Mouse (Mus musculus) adrenal gland, adult 2 months (tissue): ENCODE results near the gene Mamstr. TPM values are rescaled to one million over a fixed set of nuclear protein-coding genes. Genes with fewer than 3 reads are reported as not detected.
A peak's percentile ranks its signal among the peaks of the same experiment; 100 is the strongest.

ENCODE experiments used
- DNase-seq: peaks from one replicate; pipeline ENCODE4 v3.0.0; 2021
- polyA plus RNA-seq: library from polyadenylated mRNA; depleted of rRNA; stranded (reverse); fragments of >200 nt; gene quantifications from 2 replicates; pipeline ENCODE4 v1.2.3, GENCODE M21; 2012
- total RNA-seq, 2 experiments: library from RNA; stranded (reverse); gene quantifications; 2 replicates each; pipeline ENCODE4 v1.2.3; 2021

Mamstr gene
- total and polyA plus RNA-seq, 3 experiments = 3.0 to 5.8 (median 5.1) TPM

DNA sequence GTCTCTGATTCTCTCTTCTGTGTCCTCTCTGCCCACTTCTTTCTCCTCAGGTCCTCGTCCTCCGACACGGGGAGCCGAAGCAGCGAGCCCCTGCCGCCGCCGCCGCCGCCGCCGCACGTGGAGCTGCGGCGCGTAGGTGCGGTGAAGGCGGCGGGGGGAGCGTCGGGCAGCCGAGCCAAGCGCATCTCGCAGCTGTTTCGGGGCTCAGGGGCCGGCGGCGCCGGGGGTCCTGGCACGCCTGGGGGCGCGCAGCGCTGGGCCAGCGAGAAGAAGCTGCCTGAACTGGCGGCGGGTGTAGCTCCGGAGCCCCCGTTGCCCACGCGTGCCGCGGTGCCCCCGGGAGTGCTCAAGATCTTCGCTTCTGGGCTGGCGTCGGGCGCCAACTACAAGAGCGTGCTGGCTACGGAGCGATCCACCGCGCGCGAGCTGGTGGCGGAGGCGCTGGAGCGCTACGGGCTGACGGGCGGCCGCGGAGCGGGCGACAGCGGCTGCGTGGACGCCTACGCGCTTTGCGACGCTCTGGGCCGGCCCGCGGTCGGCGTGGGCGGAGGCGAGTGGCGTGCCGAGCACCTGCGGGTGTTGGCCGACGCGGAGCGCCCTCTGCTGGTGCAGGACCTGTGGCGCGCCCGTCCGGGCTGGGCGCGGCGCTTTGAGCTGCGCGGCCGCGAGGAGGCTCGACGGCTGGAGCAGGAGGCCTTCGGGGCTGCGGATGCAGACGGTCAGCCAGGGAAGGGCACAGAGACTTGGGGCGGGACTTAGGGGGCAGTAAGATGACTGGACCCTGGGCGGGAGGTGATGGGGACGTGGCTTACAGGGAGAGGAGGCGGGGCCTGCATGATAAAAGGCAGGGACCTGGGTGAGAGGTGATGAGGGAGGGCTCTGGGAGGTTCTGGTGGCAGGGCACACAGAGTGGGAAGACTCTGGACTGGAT lies 11.1 kb upstream of the Mamstr start:
- DNase-seq = peak; percentile 95

DNA sequence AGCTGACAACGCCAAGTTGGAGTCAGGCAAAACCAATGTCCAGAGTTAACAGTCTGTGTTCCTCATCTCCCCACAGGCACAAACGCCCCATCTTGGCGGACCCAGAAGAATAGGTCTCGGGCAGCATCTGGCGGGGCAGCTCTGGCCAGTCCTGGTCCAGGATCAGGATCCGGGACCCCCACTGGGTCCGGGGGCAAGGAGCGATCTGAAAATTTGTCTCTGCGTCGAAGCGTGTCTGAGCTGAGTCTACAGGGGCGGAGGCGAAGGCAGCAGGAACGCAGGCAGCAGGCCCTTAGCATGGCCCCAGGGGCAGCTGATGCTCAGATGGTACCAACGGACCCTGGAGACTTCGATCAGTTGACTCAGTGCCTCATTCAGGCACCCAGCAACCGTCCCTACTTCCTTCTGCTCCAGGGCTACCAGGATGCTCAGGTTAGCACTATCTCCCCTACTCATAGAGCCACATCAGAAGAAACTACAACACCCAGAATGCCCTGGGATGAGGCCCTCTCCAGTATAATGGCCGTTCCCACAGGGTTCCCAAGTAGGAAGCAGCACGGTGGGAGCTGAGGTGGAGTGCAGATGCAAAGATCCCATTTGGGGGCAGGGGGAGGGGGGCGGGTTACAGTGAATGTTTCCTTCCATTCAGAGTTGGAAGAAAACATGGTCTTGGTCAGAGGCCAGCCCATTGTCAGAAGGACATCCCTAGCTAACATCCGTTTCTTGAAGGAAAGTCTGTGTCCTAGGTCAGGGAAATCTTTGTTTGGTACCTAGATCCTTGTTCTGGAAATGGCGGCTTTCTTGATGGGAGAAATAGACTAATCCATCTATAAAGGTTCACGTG lies 9.5 kb upstream of the Mamstr start:
- DNase-seq = no peak

DNA sequence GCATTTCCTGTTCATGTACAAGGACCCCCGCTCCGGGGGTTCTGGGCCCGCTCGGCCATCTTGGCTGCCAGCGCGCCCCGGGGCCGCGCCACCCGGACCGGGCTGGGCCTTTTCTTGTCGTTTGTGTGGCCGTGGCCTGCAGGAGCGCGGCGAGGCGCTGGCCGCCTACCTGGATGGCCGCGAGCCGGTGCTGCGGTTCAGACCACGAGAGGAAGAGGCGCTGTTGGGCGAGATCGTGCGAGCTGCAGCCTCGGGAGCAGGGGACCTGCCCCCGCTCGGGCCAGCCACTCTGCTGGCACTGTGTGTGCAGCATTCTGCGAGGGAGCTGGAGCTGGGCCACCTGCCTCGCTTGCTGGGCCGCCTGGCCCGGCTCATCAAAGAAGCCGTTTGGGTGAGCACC lies 7.3 kb upstream of the Mamstr start:
- no peak for DNase-seq

DNA sequence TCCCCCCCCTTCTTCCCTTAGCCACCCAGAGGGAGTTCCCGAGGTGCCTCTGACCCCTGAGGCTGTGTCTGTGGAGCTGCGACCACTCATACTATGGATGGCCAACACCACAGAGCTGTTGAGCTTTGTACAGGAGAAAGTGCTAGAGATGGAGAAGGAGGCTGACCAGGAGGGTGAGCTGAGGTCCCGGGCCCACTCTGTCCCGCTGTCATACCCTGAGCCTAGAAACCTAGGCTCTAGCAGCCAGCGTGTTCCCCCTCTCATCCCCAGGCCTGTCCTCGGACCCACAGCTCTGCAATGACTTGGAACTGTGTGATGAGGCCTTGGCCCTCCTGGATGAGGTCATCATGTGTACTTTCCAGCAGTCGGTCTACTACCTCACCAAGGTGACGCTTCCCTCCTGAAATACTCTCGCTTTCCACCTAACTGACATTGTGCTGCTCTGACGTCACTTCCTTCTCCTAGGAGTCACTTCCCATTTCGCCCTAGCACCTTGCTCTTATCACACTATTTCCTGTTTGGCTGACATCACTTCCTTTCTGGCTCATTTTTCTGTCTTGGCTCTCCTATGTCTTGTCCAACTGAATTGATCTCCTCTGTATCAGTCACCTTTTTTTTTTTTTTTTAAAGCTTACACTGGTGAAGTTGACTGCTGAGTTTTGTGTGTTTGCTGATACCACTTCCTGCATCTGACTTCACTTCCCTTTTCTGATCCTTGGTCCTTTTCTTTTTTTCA lies 4.7 kb upstream of the Mamstr start:
- DNase-seq = peak; percentile 55

DNA sequence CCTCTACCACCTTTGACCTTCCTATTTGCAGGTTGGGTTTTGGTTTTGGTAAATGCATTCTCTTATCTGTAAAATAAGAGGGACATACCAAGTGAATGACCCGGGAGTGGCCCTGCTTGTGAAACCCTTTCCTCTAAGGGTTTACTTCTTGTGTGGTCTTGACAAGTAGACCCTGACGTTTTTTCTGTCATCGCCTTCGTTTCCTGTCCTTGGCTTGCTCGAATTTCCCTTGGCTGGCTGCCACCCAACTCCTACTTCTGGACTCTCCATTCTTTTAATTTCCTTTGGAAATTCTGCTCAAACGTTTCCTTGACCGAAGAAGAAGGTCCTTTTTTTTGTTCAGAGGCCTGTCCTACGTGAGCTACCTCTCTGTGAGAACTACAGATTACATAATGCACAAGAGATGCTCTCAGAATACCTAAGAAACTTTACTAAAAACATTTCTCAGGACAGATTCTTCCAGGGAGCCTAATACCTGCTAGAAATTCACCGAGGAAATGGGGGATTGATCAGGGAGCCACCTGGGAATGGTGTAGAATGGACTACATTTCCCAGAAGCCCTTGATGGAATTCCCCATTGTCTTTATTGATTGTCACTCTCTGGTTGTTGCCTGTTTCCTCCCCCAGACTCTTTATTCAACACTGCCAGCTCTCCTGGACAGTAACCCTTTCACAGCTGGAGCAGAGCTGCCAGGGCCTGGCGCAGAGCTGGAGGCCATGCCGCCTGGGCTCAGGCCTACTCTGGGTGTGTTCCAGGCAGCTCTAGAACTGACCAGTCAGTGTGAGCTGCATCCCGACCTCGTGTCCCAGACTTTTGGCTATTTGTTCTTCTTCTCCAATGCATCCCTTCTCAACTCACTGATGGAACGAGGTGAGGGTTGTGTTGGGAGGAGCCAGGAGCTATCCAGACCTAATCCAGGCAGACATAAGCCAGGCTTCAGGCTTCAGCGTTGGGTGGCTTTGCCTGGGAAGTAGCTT lies 3.8 kb upstream of the Mamstr start:
- DNase-seq = peak; percentile 67

DNA sequence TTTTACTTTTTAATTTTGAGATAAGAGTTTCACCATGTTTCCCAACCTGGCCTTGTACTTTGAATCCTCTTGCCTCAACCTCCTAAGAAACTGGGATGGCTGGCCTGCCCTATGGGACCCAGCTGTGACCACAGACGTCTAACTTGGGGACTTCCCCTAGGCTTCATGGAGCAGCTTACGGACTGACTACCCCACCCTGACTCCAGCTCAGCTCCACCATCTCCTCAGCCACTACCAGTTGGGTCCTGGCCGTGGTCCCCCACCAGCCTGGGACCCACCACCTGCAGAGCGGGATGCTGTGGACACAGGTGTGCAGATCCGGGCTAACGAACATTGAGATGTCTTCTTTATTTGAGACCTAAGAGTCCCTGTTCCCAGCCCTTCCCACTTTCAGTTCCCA lies 2.1 kb upstream of the Mamstr start:
- DNase-seq = no peak

DNA sequence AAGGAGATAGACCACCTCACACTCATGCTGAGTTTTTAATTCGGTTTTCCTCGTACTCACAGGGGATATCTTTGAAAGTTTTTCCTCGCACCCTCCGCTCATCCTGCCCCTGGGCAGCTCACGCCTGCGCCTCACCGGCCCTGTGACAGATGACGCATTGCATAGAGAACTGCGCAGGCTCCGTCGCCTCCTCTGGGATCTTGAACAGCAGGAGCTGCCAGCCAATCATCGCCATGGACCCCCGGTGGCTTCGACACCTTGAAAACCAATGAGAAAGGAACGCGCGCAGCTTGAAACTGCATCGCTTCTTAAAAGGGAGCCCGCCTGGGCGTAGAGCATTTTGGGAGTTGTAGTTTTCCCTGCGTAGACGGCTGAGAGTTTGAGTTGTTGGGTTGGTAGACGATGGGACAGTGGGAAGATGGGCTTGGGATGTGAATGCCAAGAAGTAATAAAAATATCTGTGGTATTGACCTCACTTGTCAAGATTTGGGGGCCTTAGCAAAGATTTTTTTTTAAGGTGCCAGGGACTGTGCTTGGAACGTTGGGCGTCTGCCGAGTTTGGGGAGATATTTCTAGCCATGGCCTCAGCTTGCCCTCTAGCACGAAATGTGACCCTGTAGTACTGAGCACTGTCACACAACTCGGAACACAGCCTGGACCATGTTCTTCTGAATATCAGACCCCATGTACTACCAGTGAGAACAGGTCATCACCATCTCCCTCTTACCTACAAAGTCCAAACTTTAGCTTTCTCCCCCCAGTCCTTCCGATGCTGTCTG lies 965 bp upstream of the Mamstr start:
- DNase-seq = peak; percentile 93

DNA sequence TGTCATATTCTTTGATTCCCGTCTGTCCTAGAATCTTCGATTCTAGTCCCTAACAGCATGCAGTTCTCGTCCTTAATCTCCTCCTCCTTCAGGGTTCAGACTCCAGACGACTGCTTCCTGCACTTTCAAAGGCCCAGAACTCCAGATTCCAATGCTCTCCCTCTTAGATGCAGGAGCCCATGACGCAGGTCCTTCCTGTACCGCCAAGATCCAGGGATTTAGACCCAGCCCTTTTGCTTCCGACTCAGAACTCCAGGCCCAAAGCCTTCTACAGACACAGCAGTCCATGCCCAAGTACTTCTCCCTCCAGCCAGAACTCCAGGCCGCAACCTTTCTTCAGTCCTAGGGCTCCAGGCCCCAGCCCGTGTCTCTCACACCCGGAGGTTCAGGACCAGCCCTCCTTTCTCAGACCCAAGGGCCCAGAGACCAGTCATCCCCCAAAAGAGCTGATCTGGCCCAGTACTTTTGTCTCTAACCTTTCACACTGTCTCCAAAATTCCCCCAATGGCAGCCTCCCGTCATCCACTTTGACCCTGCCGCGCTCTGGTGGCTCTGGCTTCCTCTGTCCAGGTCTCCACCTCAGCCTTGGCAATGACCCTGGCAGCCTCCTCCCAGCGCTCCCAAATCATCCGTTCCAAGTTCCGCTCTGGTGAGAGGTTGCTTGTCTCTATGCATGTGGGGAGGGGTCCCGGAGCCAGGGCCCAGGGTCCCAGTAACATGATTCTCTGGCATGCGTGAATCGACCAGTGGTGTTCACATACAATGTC lies 597 bp downstream of the Mamstr start:
- DNase-seq = no peak

DNA sequence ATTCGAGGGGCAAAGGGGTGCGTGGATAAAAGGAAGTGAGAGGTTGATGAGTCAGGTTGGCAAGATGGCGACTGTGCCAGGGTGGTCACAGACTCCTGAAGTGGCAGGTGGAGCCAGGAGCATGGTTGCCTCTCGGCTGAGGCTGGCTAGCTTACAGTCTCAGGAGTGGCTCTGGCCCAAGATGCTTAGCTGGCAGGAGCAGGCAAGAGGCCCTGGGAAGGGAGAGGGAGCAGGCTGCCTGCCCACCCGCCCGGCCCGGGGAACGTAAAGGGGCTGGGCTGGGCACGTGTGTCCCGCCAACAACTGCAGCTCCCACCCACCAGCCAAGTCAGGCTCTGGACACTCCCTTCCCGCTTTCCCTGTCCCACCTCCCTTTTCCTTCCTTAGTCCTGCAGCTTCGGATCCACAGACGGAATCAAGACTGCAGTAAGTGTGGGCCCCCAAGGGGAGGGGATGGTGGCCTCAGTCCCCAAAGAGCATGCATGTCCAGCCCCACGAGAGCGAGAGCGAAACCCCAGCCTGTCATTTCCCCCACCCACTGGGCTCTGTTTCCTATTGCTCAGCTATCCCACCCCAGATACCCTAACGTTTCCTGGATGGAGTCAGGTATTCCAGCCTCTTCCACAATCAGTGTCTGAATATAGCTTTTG lies 1.7 kb downstream of the Mamstr start:
- no peak for DNase-seq

DNA sequence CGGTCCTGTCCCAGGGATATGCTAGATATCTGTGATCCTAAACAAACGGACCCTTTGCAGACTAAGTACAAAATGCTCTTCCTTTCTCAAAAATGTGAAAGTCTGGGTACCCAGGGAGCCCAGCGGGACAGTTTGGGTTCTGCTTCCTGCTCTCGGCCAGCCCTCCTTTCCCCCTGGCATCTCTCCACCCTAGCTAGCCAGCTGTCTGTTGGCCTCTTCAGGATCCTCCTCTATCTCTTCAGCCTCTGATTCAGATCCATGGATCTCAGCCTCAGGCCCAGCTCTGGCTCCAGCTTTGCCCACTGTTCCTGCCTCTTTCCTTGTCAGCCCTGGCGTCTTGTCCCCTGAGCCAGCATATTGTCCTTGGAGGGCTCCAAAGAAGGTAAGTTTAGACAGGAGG lies 2.3 kb downstream of the Mamstr start:
- no peak for DNase-seq

DNA sequence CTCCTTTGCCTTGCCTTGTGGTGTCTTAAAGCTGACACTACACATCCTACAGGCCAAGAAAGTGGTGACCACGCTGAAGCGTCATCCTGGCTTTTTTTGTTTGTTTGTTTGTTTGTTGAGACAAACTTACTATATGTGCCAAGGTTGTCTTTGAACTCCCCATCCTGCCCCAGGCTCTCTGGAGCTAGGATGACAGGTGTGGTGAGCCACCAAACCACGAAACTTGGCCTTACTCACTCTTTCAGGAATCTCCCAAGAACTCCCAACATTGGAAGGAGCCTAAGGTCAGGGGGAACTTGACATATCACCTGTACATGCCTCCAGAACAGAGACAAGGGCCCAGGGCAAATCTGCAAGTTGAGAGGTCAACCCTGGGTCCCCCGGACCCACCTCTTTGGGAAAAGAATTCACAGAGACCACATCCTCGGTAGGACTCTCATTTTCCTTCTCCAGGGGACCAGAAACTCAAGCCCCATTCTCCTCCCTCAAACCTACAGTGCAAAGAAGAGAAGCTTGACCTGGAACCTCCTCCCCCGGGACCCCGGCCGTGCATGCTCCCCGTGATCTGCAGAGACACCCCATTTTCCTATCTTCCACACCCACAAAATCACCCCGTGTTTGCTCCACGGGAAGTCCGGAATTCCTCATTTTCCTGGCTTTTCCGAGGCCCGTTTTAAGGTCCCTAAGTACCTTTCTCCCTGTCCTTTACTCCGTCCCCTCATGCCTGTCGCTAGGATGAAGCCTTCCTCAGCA lies 2.9 kb downstream of the Mamstr start:
- DNase-seq = no peak

DNA sequence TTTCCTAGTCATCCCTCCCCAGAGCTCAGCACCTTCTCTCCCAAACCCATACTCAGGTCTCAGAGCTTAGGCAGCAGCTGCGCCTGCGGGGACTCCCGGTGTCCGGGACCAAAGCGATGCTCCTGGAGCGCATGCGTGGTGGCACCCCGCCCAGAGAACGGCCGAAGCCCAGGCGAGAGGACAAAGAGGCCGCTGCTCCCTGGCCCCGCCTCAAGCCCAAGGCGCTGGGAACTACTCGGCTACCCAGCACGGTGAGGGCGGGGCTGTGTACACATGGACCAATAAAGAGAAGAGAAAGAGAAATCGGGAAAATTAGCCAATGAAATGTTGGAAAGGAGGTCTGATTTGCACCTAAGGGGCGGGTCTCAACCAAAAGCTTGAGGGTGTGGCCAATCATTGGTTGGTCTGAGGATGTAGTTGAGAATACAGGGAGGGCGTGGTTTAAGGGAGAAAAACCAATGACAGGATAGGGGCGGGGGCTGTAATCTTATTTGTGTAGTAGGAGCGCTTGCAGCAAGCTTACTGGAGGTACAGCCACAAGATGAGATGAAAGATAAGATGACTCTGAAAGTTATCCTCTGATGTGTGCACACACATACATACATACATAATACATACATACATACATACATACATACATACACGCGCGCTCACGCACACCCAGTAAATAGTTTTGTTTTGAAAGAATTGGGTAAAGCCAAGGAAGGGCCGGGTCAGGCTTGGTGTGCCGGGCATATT lies 3.8 kb downstream of the Mamstr start:
- peak; percentile 94 for DNase-seq

DNA sequence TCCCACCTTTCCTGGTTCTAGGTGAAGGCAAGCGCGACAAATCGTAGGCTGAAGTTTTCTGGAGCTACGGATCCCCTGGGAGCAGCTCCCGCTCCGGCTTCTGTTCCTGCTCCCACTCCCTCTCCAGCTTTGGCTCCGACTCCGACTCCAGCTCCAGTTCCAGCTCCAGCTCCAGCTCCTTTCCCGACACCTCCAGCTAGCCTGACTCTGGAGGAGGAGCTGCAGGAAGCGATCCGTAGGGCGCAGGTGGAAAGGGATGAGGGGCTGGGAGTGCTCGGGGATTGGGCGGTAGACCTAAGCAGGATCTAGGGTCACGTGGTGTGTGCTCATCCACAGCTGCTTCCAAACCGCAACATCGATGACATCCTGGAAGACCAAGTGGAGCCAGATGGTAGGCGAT lies 4.4 kb downstream of the Mamstr start:
- no peak for DNase-seq

DNA sequence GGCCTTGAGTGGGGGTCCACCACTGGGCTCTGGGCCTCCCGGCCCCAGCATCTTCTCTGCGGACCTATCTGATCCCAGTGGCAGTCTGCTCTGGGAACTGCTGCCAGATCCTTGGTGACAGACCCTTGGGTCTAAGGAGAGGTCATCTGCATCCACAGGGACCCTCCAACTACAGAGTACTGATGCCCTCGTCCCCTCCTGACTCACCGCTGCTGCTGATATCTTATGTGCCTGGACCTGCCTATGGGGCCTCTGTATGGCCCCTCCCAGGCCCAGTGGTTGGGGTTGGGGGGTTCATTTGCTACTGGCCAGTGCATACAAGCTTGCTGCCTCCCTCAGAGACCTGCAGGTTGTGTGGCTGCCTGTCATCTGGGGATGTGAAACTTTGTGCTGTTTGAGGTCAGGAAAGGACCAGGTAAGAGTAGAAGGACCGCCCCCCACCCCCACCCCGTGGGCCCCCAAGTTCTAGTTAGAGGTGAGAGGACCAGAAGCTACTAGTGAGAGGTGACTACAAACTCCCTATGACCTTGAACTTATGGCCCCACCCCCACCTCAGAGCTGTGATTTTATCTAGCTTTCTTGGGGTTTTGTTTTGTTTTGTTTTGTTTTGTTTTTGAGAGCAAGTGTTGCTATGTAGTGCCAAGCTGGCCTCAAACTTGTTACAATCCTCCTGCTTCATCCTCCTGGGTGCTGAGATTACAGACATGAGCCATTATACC lies 5.3 kb downstream of the Mamstr start:
- no peak for DNase-seq

DNA sequence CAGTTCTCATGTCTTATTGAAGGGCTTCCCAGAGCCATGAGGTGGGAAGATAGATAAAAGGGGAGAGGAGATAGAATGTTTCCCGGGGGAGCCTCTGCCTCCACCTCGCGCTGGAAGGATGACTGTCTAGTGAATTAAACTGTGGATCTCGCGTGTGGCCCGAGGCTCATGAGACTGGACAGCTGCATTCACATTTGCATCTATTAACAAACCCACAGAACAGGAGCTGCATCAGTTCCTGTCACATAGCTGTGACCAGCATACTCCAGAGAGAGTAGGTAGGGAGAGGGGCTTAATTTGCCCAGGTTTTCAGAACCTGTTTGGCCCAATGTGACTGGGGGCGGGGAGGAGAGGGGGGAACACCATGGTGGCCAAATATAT lies 5.8 kb downstream of the Mamstr start:
- DNase-seq = no peak

DNA sequence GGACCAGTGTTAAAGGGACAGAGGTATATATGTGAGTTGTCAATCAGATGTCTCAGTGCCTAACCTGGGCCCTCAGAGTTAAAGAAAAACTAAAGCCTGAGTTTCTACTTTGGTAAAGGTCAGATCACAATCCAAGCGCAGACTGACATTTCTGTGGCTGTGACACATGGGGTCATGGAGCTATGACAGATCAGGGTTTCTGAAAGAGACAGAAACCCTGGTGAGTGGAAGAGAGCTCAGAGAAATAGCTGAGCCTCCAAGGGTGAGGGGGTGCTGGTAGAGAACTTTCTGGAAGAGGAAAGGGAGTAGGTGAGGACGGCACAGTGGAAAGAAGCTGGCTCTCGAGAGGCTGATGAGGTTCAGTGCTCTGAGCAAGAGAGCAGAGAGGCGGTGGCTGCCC lies 6.9 kb downstream of the Mamstr start:
- DNase-seq = peak; percentile 68

DNA sequence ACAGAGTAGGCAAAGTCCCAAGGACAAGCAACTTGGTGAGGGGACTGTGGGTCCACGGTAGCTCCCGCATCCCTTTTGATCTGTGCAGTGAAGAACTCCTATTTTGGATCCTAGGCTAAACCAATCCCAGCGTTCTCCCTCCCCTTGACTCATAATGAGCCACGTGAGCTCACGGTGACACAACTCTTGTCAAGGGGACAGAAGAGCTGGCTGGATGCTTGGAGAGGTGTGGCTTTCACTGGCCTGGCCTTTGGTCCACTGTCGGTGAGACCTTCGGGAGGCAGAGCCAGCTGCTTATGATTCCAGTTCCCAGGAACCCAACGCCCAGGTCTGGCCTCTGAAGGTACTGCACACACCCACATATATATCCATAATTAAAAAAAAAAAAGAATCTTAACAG lies 9.6 kb downstream of the Mamstr start:
- peak; percentile 78 for DNase-seq
